Mouse (Mus musculus): ENCODE measurements around the gene Arhgef2.

GRCm38 (mm10) chr3:88647779-88648413 is 42.1 kb downstream of the Arhgef2 start:
- no peak for TF ChIP-seq POLR2A (IDR thresholded peaks at IDR 0.05; ENCODE audit: low read depth, low read length)
- no peak for TF ChIP-seq CTCF (IDR thresholded peaks at IDR 0.05; ENCODE audit: borderline replicate concordance, insufficient read depth, low read length)

Data from embryonic fibroblast, embryonic 13.5 days (primary cell).